Mouse (Mus musculus): ENCODE results near the gene Abca5.
"Not testable (repeated sequence)": the region's sequence is repeated elsewhere in the genome, so short reads cannot be mapped to it uniquely, and the experiment has no call there.

Abca5 gene

GRCm38 (mm10) chr11:110337289-110338245 is at the start of gene Abca5:
Abca5 (minus strand) TSS chr11:110337716.
- peak; percentile 82 to 84 for DNase-seq (ENCODE audit: low spot score in 2 of 2)

GRCm38 (mm10) chr11:110385487-110385886 is 48.0 kb upstream of the Abca5 start:
- DNase-seq (ENCODE audit: low spot score in 2 of 2), result no peak

- no peak for DNase-seq (ENCODE audit: low spot score in 2 of 2)
Measured at GRCm38 (mm10) chr11:110380310-110380668, 42.8 kb upstream of the Abca5 start.

- DNase-seq (ENCODE audit: low spot score in 2 of 2), result peak; percentile 26 to 28
Measured at GRCm38 (mm10) chr11:110379661-110380309, 42.3 kb upstream of the Abca5 start.

GRCm38 (mm10) chr11:110374036-110374435 is 36.5 kb upstream of the Abca5 start:
- no peak for DNase-seq (ENCODE audit: low spot score in 2 of 2)

GRCm38 (mm10) chr11:110372266-110372954 is 34.9 kb upstream of the Abca5 start:
- no peak for DNase-seq (ENCODE audit: low spot score in 2 of 2)

GRCm38 (mm10) chr11:110371827-110372226 is 34.3 kb upstream of the Abca5 start:
- no peak for DNase-seq (ENCODE audit: low spot score in 2 of 2)

- no peak for DNase-seq (ENCODE audit: low spot score in 2 of 2)
Measured at GRCm38 (mm10) chr11:110369312-110370019, 31.9 kb upstream of the Abca5 start.

GRCm38 (mm10) chr11:110367638-110368037 is 30.1 kb upstream of the Abca5 start:
- no peak for DNase-seq (ENCODE audit: low spot score in 2 of 2)

- DNase-seq (ENCODE audit: low spot score in 2 of 2), result no peak
Measured at GRCm38 (mm10) chr11:110366902-110367301, 29.4 kb upstream of the Abca5 start.

- DNase-seq (ENCODE audit: low spot score in 2 of 2), result no peak
Measured at GRCm38 (mm10) chr11:110365016-110365415, 27.5 kb upstream of the Abca5 start.

GRCm38 (mm10) chr11:110357756-110358551 is 20.4 kb upstream of the Abca5 start:
- peak in 1 of 2 experiments; percentile 48 for DNase-seq (ENCODE audit: low spot score in 2 of 2)

- not testable (repeated sequence) for DNase-seq (ENCODE audit: low spot score in 2 of 2)
Measured at GRCm38 (mm10) chr11:110355131-110355530, 17.6 kb upstream of the Abca5 start.

- peak in 1 of 2 experiments; percentile 12 for DNase-seq (ENCODE audit: low spot score in 2 of 2)
Measured at GRCm38 (mm10) chr11:110354261-110354660, 16.7 kb upstream of the Abca5 start.

- DNase-seq (ENCODE audit: low spot score in 2 of 2), result no peak
Measured at GRCm38 (mm10) chr11:110348170-110348569, 10.7 kb upstream of the Abca5 start.

- DNase-seq (ENCODE audit: low spot score in 2 of 2), result no peak
Measured at GRCm38 (mm10) chr11:110347768-110348167, 10.3 kb upstream of the Abca5 start.

GRCm38 (mm10) chr11:110336814-110337288 is 665 bp downstream of the Abca5 start:
- peak in 1 of 2 experiments; percentile 9 for DNase-seq (ENCODE audit: low spot score in 2 of 2)

- DNase-seq (ENCODE audit: low spot score in 2 of 2), result peak; percentile 14 to 29
Measured at GRCm38 (mm10) chr11:110330093-110330492, 7.4 kb downstream of the Abca5 start.

GRCm38 (mm10) chr11:110322266-110322665 is 15.2 kb downstream of the Abca5 start:
- no peak for DNase-seq (ENCODE audit: low spot score in 2 of 2)

- DNase-seq (ENCODE audit: low spot score in 2 of 2), result no peak
Measured at GRCm38 (mm10) chr11:110306475-110307168, 30.9 kb downstream of the Abca5 start.
